Mouse (Mus musculus) liver, adult 2 months (tissue): ENCODE measurements around the gene Fis1. TPM values are rescaled to one million over a fixed set of nuclear protein-coding genes. Genes with fewer than 3 reads are reported as not detected.

ENCODE experiments used
- DNase-seq: peaks from one replicate; pipeline ENCODE4 v3.0.0-alpha.2; 2011; ENCODE audit warnings: low read depth, low spot score; ENCODE audit errors: extremely low read depth
- H3K27ac ChIP-seq: fragments of 200-500 bp; replicated peaks from 2 replicates; pipeline ENCODE4 v1.5.1; 2012; ENCODE audit warnings: low read depth, mild to moderate bottlenecking, control low read depth, inconsistent platforms, low read length; ENCODE audit not compliant: insufficient read depth
- H3K27me3 ChIP-seq: fragments of 200-500 bp; 2 replicates; pipeline ENCODE4 v1.6.1; 2012; ENCODE audit warnings: mild to moderate bottlenecking, moderate library complexity, low read length, inconsistent platforms; ENCODE audit not compliant: control insufficient read depth, insufficient read depth
- H3K36me3 ChIP-seq: fragments of 200-500 bp; 2 replicates; pipeline ENCODE4 v1.6.1; 2012; ENCODE audit warnings: low read length, inconsistent platforms; ENCODE audit not compliant: control insufficient read depth, insufficient read depth
- H3K4me1 ChIP-seq: fragments of 200-500 bp; 2 replicates; pipeline ENCODE4 v1.6.1; 2011; ENCODE audit warnings: low read length; ENCODE audit not compliant: control insufficient read depth, insufficient read depth
- H3K4me3 ChIP-seq: fragments of 200-500 bp; 2 replicates; pipeline ENCODE4 v1.5.1; 2011; ENCODE audit warnings: low read depth, mild to moderate bottlenecking, control low read depth, low read length, moderate library complexity; ENCODE audit not compliant: insufficient read depth
- H3K79me2 ChIP-seq: fragments of 200-500 bp; 2 replicates; pipeline ENCODE4 v1.6.1; 2012; ENCODE audit warnings: inconsistent platforms, mild to moderate bottlenecking, low read length, moderate library complexity; ENCODE audit not compliant: control insufficient read depth, insufficient read depth
- H3K9ac ChIP-seq: fragments of 200-500 bp; 2 replicates; pipeline ENCODE4 v1.6.1; 2012; ENCODE audit warnings: low read depth, mild to moderate bottlenecking, control low read depth, inconsistent platforms, low read length
- CTCF ChIP-seq: fragments of 200-500 bp; IDR thresholded peaks from 2 replicates; pipeline ENCODE4 v1.5.1; 2011; ENCODE audit warnings: low read depth, low read length, control low read depth
- POLR2A ChIP-seq: fragments of 200-500 bp; IDR thresholded peaks from 2 replicates; pipeline ENCODE4 v1.6.1; 2011; ENCODE audit warnings: low read length, control low read depth; ENCODE audit not compliant: insufficient read depth; ENCODE audit errors: extremely low read depth
- WGBS: fragments of 180-500 bp; shearing (Covaris S2); methylation state at CpG from one replicate; pipeline ENCODE4 v1.1.7; 2018; 5-methylcytosine and 5-hydroxymethylcytosine counted together
- polyA plus RNA-seq: library from polyadenylated mRNA; depleted of rRNA; stranded (reverse); fragments of >200 nt; gene quantifications from 2 replicates; pipeline ENCODE4 v1.2.3, GENCODE M21; 2012
- total RNA-seq: library from RNA; depleted of rRNA; stranded (reverse); fragments of >200 nt; gene quantifications from 2 replicates; pipeline ENCODE4 v1.2.3, GENCODE M21; 2014

Gene Fis1
- total and polyA plus RNA-seq, 2 experiments, result 112 to 115 TPM

- H3K27me3 ChIP-seq, result no peaks in the 10 kb centered on the region
- H3K4me1 ChIP-seq, result peaks cover 19% of the 10 kb centered on the region
- under 1% methylated on average over 20 of the region's 20 CpGs for WGBS
- peak overlapping the region; percentile 82 for H3K27ac ChIP-seq
- TF ChIP-seq POLR2A (peak; percentile 72; the same call in 1 of the 2 replicates), CTCF (no peak; the same call in 1 of the 2 replicates)
- peak overlapping the region; percentile 76 for H3K9ac ChIP-seq
- H3K79me2 ChIP-seq, result peaks cover 4% of the 10 kb centered on the region; the same call in 1 of the 2 replicates
- DNase-seq, result peak; percentile 91
- H3K36me3 ChIP-seq, result peaks cover 2% of the 10 kb centered on the region; the same call in 1 of the 2 replicates
- peak overlapping the region; percentile 66 for H3K4me3 ChIP-seq
Observed at GRCm38 (mm10) chr5:136961983-136962461, 8.9 kb downstream of the Fis1 start.

GRCm38 (mm10) chr5:136962501-136962900 lies 9.4 kb downstream of the Fis1 start:
- Histone ChIP-seq H3K27me3 (no peaks in the 10 kb centered on the region), H3K79me2 (0 out of 2 replicates have a peak, but pooled peaks cover 4% of the 10 kb centered on the region), H3K9ac (peak overlapping the region; percentile 76), H3K27ac (peak overlapping the region; percentile 82), H3K4me3 (peak overlapping the region; percentile 66), H3K36me3 (peaks cover 2% of the 10 kb centered on the region; the same call in 1 of the 2 replicates), H3K4me1 (peaks cover 19% of the 10 kb centered on the region)
- under 1% methylated on average over 10 of the region's 10 CpGs for WGBS
- DNase-seq, result peak; percentile 63
- peak; percentile 96 for TF ChIP-seq CTCF
- no peak for TF ChIP-seq POLR2A

- Histone ChIP-seq H3K27me3 (no peaks in the 10 kb centered on the region), H3K79me2 (0 out of 2 replicates have a peak, but pooled peaks cover 4% of the 10 kb centered on the region), H3K4me1 (peaks cover 19% of the 10 kb centered on the region), H3K27ac (peak overlapping the region; percentile 32), H3K9ac (no peak overlapping the region), H3K36me3 (peaks cover 2% of the 10 kb centered on the region; the same call in 1 of the 2 replicates), H3K4me3 (no peak overlapping the region)
- WGBS, result 62% methylated on average over 8 of the region's 8 CpGs
- DNase-seq, result no peak
- TF ChIP-seq POLR2A (no peak), CTCF (no peak)
Observed at GRCm38 (mm10) chr5:136962966-136963540, 10.0 kb downstream of the Fis1 start.

GRCm38 (mm10) chr5:136965210-136965609 lies 12.1 kb downstream of the Fis1 start:
- Histone ChIP-seq H3K36me3 (peaks cover 2% of the 10 kb centered on the region; the same call in 1 of the 2 replicates), H3K4me1 (peaks cover 8% of the 10 kb centered on the region; the same call in 1 of the 2 replicates), H3K4me3 (no peak overlapping the region), H3K9ac (no peak overlapping the region), H3K79me2 (0 out of 2 replicates have a peak, but pooled peaks cover 4% of the 10 kb centered on the region), H3K27me3 (no peaks in the 10 kb centered on the region), H3K27ac (no peak overlapping the region)
- TF ChIP-seq CTCF (no peak), POLR2A (no peak)
- DNase-seq, result no peak
- 69% methylated on average over 9 of the region's 9 CpGs for WGBS

GRCm38 (mm10) chr5:136965686-136966085 lies 12.6 kb downstream of the Fis1 start:
- no peak overlapping the region for H3K9ac ChIP-seq

GRCm38 (mm10) chr5:136966331-136966730 lies 13.3 kb downstream of the Fis1 start, which contains the start of gene Cldn15:
Gene Cldn15, plus strand, starts transcription at chr5:136966616.
- no peaks in the 10 kb centered on the region for H3K27me3 ChIP-seq
- H3K79me2 ChIP-seq, result no peaks in the 10 kb centered on the region
- no peak for DNase-seq
- 70% methylated on average over 6 of the region's 6 CpGs for WGBS
- no peak within 1 kb of the TSS for H3K4me3 ChIP-seq
- H3K9ac ChIP-seq, result no peak within 1 kb of the TSS
- H3K36me3 ChIP-seq, result peaks cover 2% of the 10 kb centered on the region; the same call in 1 of the 2 replicates
- peaks cover 8% of the 10 kb centered on the region; the same call in 1 of the 2 replicates for H3K4me1 ChIP-seq
- H3K27ac ChIP-seq, result peak within 1 kb of the TSS; percentile 45
- no peak for TF ChIP-seq CTCF
- TF ChIP-seq POLR2A, result no peak

More at GRCm38 (mm10) chr5:136965686-136966085, 12.6 kb downstream of the Fis1 start:
- TF ChIP-seq POLR2A, result no peak
- Histone ChIP-seq H3K36me3 (peaks cover 2% of the 10 kb centered on the region; the same call in 1 of the 2 replicates), H3K27ac (peak overlapping the region; percentile 45), H3K27me3 (no peaks in the 10 kb centered on the region), H3K4me1 (peaks cover 8% of the 10 kb centered on the region; the same call in 1 of the 2 replicates), H3K4me3 (no peak overlapping the region), H3K79me2 (0 out of 2 replicates have a peak, but pooled peaks cover 1% of the 10 kb centered on the region)
- peak; percentile 20 for DNase-seq
- WGBS, result 77% methylated on average over 8 of the region's 8 CpGs
